Mouse (Mus musculus) adrenal gland, postnatal 36 days (tissue): Measurements from ENCODE around the gene Plppr4. TPM values are rescaled to one million over a fixed set of nuclear protein-coding genes. Genes with fewer than 3 reads are reported as not detected.

Experiments
- DNase-seq, 2 experiments: peaks; one replicate each; pipeline ENCODE4 v3.0.0; 2021; ENCODE audit warnings: mixed read lengths in 1 of 2
- microRNA-seq: library from miRNA; unstranded; fragments of <30 nt; microRNA quantifications from one replicate; pipeline ENCODE4 v1.2.0, GENCODE M21; 2021
- total RNA-seq, 2 experiments: library from RNA; stranded (reverse); gene quantifications; 2 replicates each; pipeline ENCODE4 v1.2.3; 2021

The Plppr4 gene
- total RNA-seq, 2 experiments from 2014 or later = 0.53 to 0.56 TPM

- no peak for DNase-seq
Measured at GRCm38 (mm10) chr3:117294308-117294925, 66.3 kb downstream of the Plppr4 start.

Small RNA genes lying within 50 kb of the gene (microRNA-seq; reads per million reads assigned to microRNA genes)
- not detected for gene Gm22408

Other genes starting within 250 kb of the Plppr4 start
- under 1 TPM; 0.26 to 0.56 TPM for gene Plppr5, start 214.0 kb upstream of the Plppr4 start, total RNA-seq